Mouse (Mus musculus): Measurements from ENCODE around the gene Gm39115.

DNA sequence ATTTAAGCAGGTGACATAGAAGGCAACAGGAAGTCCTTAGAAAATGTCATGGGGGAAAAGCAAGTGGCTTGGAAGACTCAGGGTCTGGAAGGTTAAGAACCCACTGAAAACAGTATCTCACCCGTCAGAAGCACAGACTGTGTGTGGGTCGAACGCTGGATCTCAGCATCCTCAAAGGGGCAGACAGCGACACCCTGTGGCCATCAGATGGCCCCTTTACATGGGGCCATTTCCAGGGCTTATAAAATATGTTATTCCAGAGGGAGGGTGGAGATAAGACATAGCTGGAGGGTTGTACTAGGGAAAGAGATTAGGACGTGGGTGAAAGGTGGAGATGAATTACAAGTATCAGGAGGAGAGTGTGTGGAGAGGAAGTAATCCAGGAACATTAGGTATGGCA lies 16.2 kb downstream of the Gm39115 start:
- no peak for TF ChIP-seq GABPA (IDR thresholded peaks at IDR 0.05; ENCODE audit: insufficient replicate concordance, low read depth, low read length)
- TF ChIP-seq MAX (IDR thresholded peaks at IDR 0.05; ENCODE audit: low read length), result no peak
- peak; percentile 14 to 64; a peak in 2 of 4 replicates for TF ChIP-seq CTCF (conservative IDR thresholded peaks at IDR 0.05 in 1 of 2, IDR thresholded peaks at IDR 0.05 in 1 of 2; ENCODE audit: low read depth in 2 of 2, low read length in 2 of 2)
- TF ChIP-seq NELFE (IDR thresholded peaks at IDR 0.05; ENCODE audit: low read depth, low read length), result no peak
- no peak for TF ChIP-seq POLR2A (IDR thresholded peaks at IDR 0.05; ENCODE audit: low read depth, low read length)
